Mouse (Mus musculus) heart, adult 2 months (tissue): ENCODE measurements around the gene Hdac5. TPM values are rescaled to one million over a fixed set of nuclear protein-coding genes. Genes with fewer than 3 reads are reported as not detected.

Experiments
- DNase-seq, 2 experiments: peaks; one replicate each; pipeline ENCODE4 v3.0.0; 2021
- H3K27ac ChIP-seq: fragments of 200-600 bp; 2 replicates; pipeline ENCODE4 v1.8.1; 2022
- H3K27me3 ChIP-seq: fragments of 200-500 bp; 2 replicates; pipeline ENCODE4 v1.6.1; 2012; ENCODE audit warnings: mild to moderate bottlenecking, low read length, inconsistent platforms, mixed read lengths; ENCODE audit not compliant: control insufficient read depth, insufficient read depth
- H3K36me3 ChIP-seq: fragments of 200-500 bp; 2 replicates; pipeline ENCODE4 v1.6.1; 2012; ENCODE audit warnings: low read length, inconsistent platforms; ENCODE audit not compliant: control insufficient read depth, insufficient read depth
- H3K4me1 ChIP-seq: fragments of 200-500 bp; 2 replicates; pipeline ENCODE4 v1.6.1; 2011; ENCODE audit warnings: low read length; ENCODE audit not compliant: control insufficient read depth, insufficient read depth
- H3K4me3 ChIP-seq: fragments of 200-600 bp; 2 replicates; pipeline ENCODE4 v1.8.1; 2022
- H3K79me2 ChIP-seq: fragments of 200-500 bp; replicated peaks from 2 replicates; pipeline ENCODE4 v1.6.1; 2012; ENCODE audit warnings: mild to moderate bottlenecking, inconsistent platforms, low read length, moderate library complexity, mixed read lengths; ENCODE audit not compliant: control insufficient read depth, insufficient read depth
- H3K9ac ChIP-seq: fragments of 200-500 bp; 2 replicates; pipeline ENCODE4 v1.6.1; 2012; ENCODE audit warnings: low read depth, mild to moderate bottlenecking, control low read depth, inconsistent platforms, low read length, mixed read lengths
- CTCF ChIP-seq: fragments of 200-600 bp; IDR thresholded peaks from 2 replicates; pipeline ENCODE4 v1.8.1; 2022; ENCODE audit warnings: antibody characterized with exemption, mild to moderate bottlenecking, moderate library complexity
- EP300 ChIP-seq: fragments of 200-500 bp; IDR thresholded peaks from 2 replicates; pipeline ENCODE4 v1.6.1; 2011; ENCODE audit warnings: low read depth, low read length, control low read depth; ENCODE audit not compliant: insufficient read depth
- POLR2A ChIP-seq: fragments of 200-500 bp; IDR thresholded peaks from 2 replicates; pipeline ENCODE4 v1.6.1; 2011; ENCODE audit warnings: mild to moderate bottlenecking, low read depth, low read length, control low read depth; ENCODE audit not compliant: insufficient read depth
- WGBS: fragments of 180-500 bp; shearing (Covaris S2); methylation state at CpG from one replicate; pipeline ENCODE4 v1.1.7; 2018; 5-methylcytosine and 5-hydroxymethylcytosine counted together
- intact Hi-C: fragments of 180-260 bp; cut with DNase I; formaldehyde crosslinking; loops from one replicate; pipeline ENCODE4 v1.15.1; 2025
- microRNA-seq, 2 experiments: library from miRNA; unstranded; fragments of <30 nt; microRNA quantifications; one replicate each; pipeline ENCODE4 v1.2.0; 2021
- polyA plus RNA-seq: library from polyadenylated mRNA; depleted of rRNA; stranded (reverse); fragments of >200 nt; gene quantifications from 2 replicates; pipeline ENCODE4 v1.2.3, GENCODE M21; 2012; rRNA removed
- total RNA-seq, 2 experiments: library from RNA; stranded (reverse); gene quantifications; 2 replicates each; pipeline ENCODE4 v1.2.3; 2021

Gene Hdac5
- total and polyA plus RNA-seq, 3 experiments: 92.6 to 137 (median 113) TPM

DNA sequence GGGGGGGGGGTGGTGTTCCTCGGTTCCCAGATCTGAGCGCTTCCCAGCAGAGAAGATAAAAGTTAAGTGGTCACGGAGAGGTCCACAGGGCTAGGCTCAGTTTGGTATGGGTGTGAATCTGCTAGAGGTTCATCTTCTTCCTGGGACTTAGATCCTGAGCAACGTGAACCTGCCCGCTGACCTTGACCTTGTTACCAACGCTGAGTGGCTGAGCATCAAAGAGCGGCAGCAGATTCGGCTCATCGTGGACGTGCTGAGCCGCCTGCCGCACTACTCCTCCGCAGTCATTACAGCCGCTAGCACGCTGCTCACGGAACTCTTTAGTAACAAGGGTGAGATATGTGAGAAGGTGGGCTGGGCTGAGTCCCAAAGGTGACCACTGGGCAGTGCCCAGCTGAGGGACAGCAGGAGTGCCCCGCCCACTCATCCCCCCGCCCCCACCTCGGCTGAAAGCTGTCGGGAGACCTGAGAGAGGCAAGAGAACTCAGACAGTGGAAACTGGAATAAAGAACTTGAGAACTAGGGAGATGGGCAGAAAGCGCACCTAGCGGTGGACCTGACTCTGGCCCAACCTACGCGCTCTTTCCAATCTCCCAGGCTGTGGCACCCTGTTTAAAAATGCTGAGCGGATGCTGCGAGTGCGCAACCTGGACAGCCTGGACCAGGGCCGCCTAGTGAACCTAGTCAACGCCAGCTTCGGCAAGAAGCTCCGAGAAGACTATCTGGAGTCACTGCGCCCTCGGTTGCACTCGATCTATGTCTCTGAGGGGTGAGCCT lies 82.6 kb downstream of the Hdac5 start:
- DNase-seq: no peak
- Histone ChIP-seq H3K9ac (no peak overlapping the region), H3K79me2 (no peaks in the 10 kb centered on the region), H3K27ac (no peak overlapping the region), H3K27me3 (peaks cover 21% of the 10 kb centered on the region), H3K4me1 (no peaks in the 10 kb centered on the region), H3K4me3 (no peak overlapping the region), H3K36me3 (no peaks in the 10 kb centered on the region)
- intact Hi-C loops: no loop called here
- WGBS: 14% methylated on average over 34 of the region's 34 CpGs
- TF ChIP-seq POLR2A (no peak), EP300 (no peak), CTCF (no peak)

DNA sequence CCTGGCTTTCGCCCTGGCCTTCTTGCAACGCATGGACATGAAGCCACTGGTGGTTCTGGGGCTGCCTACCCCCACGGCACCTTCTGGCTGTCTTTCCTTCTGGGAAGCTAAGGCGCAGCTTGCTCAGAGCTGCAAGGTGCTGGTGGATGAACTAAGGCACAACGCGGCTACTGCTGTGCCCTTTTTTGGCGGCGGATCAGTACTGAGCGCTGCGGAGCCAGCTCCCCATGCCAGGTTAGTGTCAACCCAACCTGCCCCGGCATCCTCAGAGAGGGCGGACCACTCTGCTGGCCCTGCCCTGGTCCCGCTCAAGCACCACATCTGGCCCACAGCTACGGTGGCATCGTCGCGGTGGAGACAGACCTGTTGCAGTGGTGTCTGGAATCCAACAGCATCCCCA lies 83.4 kb downstream of the Hdac5 start:
- H3K79me2 ChIP-seq: no peaks in the 10 kb centered on the region
- TF ChIP-seq EP300: no peak
- no peak for TF ChIP-seq POLR2A
- no peak for TF ChIP-seq CTCF
- no peaks in the 10 kb centered on the region for H3K4me1 ChIP-seq
- no peaks in the 10 kb centered on the region for H3K36me3 ChIP-seq
- no peak overlapping the region for H3K4me3 ChIP-seq
- intact Hi-C loops: no loop called here
- DNase-seq: no peak
- 13% methylated on average over 17 of the region's 17 CpGs for WGBS
- peaks cover 21% of the 10 kb centered on the region for H3K27me3 ChIP-seq
- H3K9ac ChIP-seq: no peak overlapping the region
- H3K27ac ChIP-seq: no peak overlapping the region

DNA sequence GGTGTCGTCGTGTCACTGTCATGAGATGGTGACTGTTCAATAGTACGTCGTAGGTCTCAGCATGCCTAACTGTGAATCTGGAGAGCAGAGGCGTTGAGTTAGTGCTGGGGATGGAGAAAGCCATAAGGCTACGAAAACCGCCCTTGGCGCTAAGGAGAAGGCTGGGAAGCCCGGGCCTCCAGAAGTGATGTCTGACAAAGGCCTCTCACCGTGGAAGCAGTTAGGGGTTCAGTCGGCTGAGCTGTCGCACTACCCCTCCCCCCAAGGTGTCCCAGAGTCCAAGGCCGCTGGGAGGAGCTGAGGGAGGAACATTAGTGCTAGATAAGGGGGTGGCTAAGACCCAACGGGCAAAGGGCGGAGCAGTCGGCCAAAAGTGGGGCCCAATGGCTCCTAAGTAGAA lies 84.0 kb downstream of the Hdac5 start:
- intact Hi-C loops: no loop called here
- H3K27ac ChIP-seq: no peak overlapping the region
- TF ChIP-seq CTCF (no peak), POLR2A (no peak), EP300 (no peak)
- WGBS: 5% methylated on average over 16 of the region's 16 CpGs
- H3K27me3 ChIP-seq: peaks cover 21% of the 10 kb centered on the region
- no peaks in the 10 kb centered on the region for H3K36me3 ChIP-seq
- no peaks in the 10 kb centered on the region for H3K4me1 ChIP-seq
- no peak for DNase-seq
- no peaks in the 10 kb centered on the region for H3K79me2 ChIP-seq
- no peak overlapping the region for H3K4me3 ChIP-seq
- no peak overlapping the region for H3K9ac ChIP-seq

DNA sequence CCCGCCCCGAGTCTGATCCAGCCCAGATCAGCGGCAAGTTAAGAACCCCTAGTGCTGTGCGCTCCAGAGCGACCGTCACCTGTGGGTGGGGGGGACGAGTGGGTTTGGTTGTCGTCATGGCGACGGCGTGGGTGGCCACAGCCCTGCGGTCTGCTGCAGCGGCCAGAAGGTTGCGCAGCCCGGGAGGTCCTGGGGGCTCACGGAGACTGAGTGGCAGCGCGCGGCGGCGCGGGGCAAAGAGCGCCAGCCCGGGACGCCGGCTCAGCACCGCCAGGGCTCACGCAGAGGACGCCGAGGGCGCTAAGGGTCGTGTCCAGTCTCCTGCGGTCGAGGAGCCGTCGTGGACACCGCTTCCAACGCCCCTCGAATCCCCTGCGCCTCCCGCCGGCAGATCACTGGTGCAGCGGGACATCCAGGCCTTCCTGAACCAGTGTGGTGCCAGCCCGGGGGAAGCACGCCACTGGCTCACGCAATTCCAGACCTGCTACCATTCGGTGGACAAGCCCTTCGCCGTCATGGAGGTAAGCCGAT lies 84.4 kb downstream of the Hdac5 start, which contains the start of gene Nags:
Gene Nags (plus strand): TSS at position 43 of the 531 bp plus-strand sequence.
- 4% methylated on average over 50 of the region's 50 CpGs for WGBS
- H3K27ac ChIP-seq: no peak within 1 kb of the TSS
- no peak for DNase-seq
- no peaks in the 10 kb centered on the region for H3K79me2 ChIP-seq
- peak within 1 kb of the TSS; percentile 14; the same call in 1 of the 2 replicates for H3K4me3 ChIP-seq
- intact Hi-C loops: no loop called here
- no peaks in the 10 kb centered on the region for H3K36me3 ChIP-seq
- peak within 1 kb of the TSS; percentile 9; the same call in 1 of the 2 replicates for H3K9ac ChIP-seq
- TF ChIP-seq CTCF (no peak), POLR2A (no peak), EP300 (no peak)
- peaks cover 21% of the 10 kb centered on the region for H3K27me3 ChIP-seq
- no peaks in the 10 kb centered on the region for H3K4me1 ChIP-seq

GRCm38 (mm10) chr11:102144957-102145470 lies 85.0 kb downstream of the Hdac5 start:
- Histone ChIP-seq H3K27ac (no peak overlapping the region), H3K4me3 (no peak overlapping the region), H3K9ac (no peak overlapping the region), H3K27me3 (peaks cover 21% of the 10 kb centered on the region), H3K36me3 (no peaks in the 10 kb centered on the region), H3K79me2 (no peaks in the 10 kb centered on the region), H3K4me1 (no peaks in the 10 kb centered on the region)
- TF ChIP-seq CTCF (no peak), EP300 (no peak), POLR2A (no peak)
- 35% methylated on average over 13 of the region's 13 CpGs for WGBS
- no peak for DNase-seq
- intact Hi-C loops: no loop called here

Small RNA genes within 50 kb of the gene (microRNA-seq; reads per million reads assigned to microRNA genes)
- gene Mir8101: 2.8 to 10.0 reads per million in 2 experiments

Other genes with a start within 250 kb of the Hdac5 start
- gene Cfap97d1, start 245.9 kb downstream of the Hdac5 start, total RNA-seq: not detected
- gene Cfap97d1, start 245.9 kb downstream of the Hdac5 start, polyA plus RNA-seq: not detected in 2 replicates
- gene Dusp3, start 243.2 kb downstream of the Hdac5 start, total RNA-seq: 100 to 1,000 TPM; 103 to 131 TPM
- gene Dusp3, start 243.2 kb downstream of the Hdac5 start, polyA plus RNA-seq: 97.7 and 101 TPM in 2 replicates
- gene Mpp3, start 201.7 kb downstream of the Hdac5 start, total RNA-seq: 1 to 10 TPM; 1.4 to 1.5 TPM
- gene Mpp3, start 201.7 kb downstream of the Hdac5 start, polyA plus RNA-seq: 4.5 and 5.3 TPM in 2 replicates
- gene Cd300lg, start 188.7 kb downstream of the Hdac5 start, total RNA-seq: 10 to 100 TPM; 51.6 to 70.1 TPM
- gene Cd300lg, start 188.7 kb downstream of the Hdac5 start, polyA plus RNA-seq: 102 and 143 TPM in 2 replicates
- 1 to 10 TPM; 2.3 to 2.6 TPM for gene Mpp2, start 141.7 kb downstream of the Hdac5 start, total RNA-seq
- gene Mpp2, start 141.7 kb downstream of the Hdac5 start, polyA plus RNA-seq: 5.3 and 5.6 TPM in 2 replicates
- gene Ppy, start 128.8 kb downstream of the Hdac5 start, total RNA-seq: not detected
- gene Ppy, start 128.8 kb downstream of the Hdac5 start, polyA plus RNA-seq: not detected in 2 replicates
- gene Pyy, start 122.3 kb downstream of the Hdac5 start, total RNA-seq: not detected
- not detected in 2 replicates for gene Pyy, start 122.3 kb downstream of the Hdac5 start, polyA plus RNA-seq
- not detected for gene Nags, start 84.7 kb downstream of the Hdac5 start, total RNA-seq
- 0.06 and 0.12 TPM in 2 replicates for gene Nags, start 84.7 kb downstream of the Hdac5 start, polyA plus RNA-seq
- 10 to 100 TPM; 12.2 to 13.6 TPM for gene Tmem101, start 73.8 kb downstream of the Hdac5 start, total RNA-seq
- gene Tmem101, start 73.8 kb downstream of the Hdac5 start, polyA plus RNA-seq: 19.5 and 20.7 TPM in 2 replicates
- gene Lsm12, start 44.9 kb downstream of the Hdac5 start, total RNA-seq: 10 to 100 TPM; 49.4 to 50.2 TPM
- gene Lsm12, start 44.9 kb downstream of the Hdac5 start, polyA plus RNA-seq: 32.5 and 42.4 TPM in 2 replicates
- 10 to 100 TPM; 44.8 to 50.6 TPM for gene G6pc3, start 40.5 kb downstream of the Hdac5 start, total RNA-seq
- gene G6pc3, start 40.5 kb downstream of the Hdac5 start, polyA plus RNA-seq: 89.9 and 95.3 TPM in 2 replicates
- under 1 TPM; 0.26 to 0.32 TPM for gene BC030867, start 18.7 kb upstream of the Hdac5 start, total RNA-seq
- gene BC030867, start 18.7 kb upstream of the Hdac5 start, polyA plus RNA-seq: 0.45 and 0.56 TPM in 2 replicates
- gene Asb16, start 38.6 kb upstream of the Hdac5 start, total RNA-seq: 1 to 10 TPM in 1 of 2 experiments, under 1 TPM in 1; 0.89 to 1.1 TPM
- 0.70 and 0.74 TPM in 2 replicates for gene Asb16, start 38.6 kb upstream of the Hdac5 start, polyA plus RNA-seq
- 10 to 100 TPM; 22.9 to 26.2 TPM for gene Tmub2, start 54.8 kb upstream of the Hdac5 start, total RNA-seq
- gene Tmub2, start 54.8 kb upstream of the Hdac5 start, polyA plus RNA-seq: 32.8 and 43.2 TPM in 2 replicates
- gene Atxn7l3, start 66.5 kb upstream of the Hdac5 start, total RNA-seq: 10 to 100 TPM; 19.0 to 21.7 TPM
- 17.4 and 21.2 TPM in 2 replicates for gene Atxn7l3, start 66.5 kb upstream of the Hdac5 start, polyA plus RNA-seq
- 10 to 100 TPM; 52.5 to 59.4 TPM for gene Ubtf, start 89.6 kb upstream of the Hdac5 start, total RNA-seq
- gene Ubtf, start 89.6 kb upstream of the Hdac5 start, polyA plus RNA-seq: 14.9 and 22.1 TPM in 2 replicates
- gene Slc4a1, start 136.0 kb upstream of the Hdac5 start, total RNA-seq: 10 to 100 TPM in 1 of 2 experiments, under 1 TPM in 1; 0.42 to 10.3 TPM
- gene Slc4a1, start 136.0 kb upstream of the Hdac5 start, polyA plus RNA-seq: 0.91 and 4.4 TPM in 2 replicates
- gene Rundc3a, start 163.2 kb upstream of the Hdac5 start, total RNA-seq: under 1 TPM in 1 of 2 experiments, not detected in 1; 0.66 TPM
- gene Rundc3a, start 163.2 kb upstream of the Hdac5 start, polyA plus RNA-seq: 0.23 and 0.32 TPM in 2 replicates
- gene Slc25a39, start 177.8 kb upstream of the Hdac5 start, total RNA-seq: 100 to 1,000 TPM; 196 to 213 TPM
- 307 and 331 TPM in 2 replicates for gene Slc25a39, start 177.8 kb upstream of the Hdac5 start, polyA plus RNA-seq
- 10 to 100 TPM; 83.4 to 86.9 TPM for gene Grn, start 200.1 kb upstream of the Hdac5 start, total RNA-seq
- 118 and 119 TPM in 2 replicates for gene Grn, start 200.1 kb upstream of the Hdac5 start, polyA plus RNA-seq
- gene Fam171a2, start 217.5 kb upstream of the Hdac5 start, total RNA-seq: 1 to 10 TPM; 3.8 to 3.9 TPM
- 7.7 and 8.3 TPM in 2 replicates for gene Fam171a2, start 217.5 kb upstream of the Hdac5 start, polyA plus RNA-seq
- 10 to 100 TPM in 1 of 2 experiments, 1 to 10 TPM in 1; 3.1 to 14.5 TPM for gene Itga2b, start 240.0 kb upstream of the Hdac5 start, total RNA-seq
- 3.5 and 6.9 TPM in 2 replicates for gene Itga2b, start 240.0 kb upstream of the Hdac5 start, polyA plus RNA-seq